Mouse (Mus musculus): ENCODE results near the gene Ttll1. TPM values are rescaled to one million over a fixed set of nuclear protein-coding genes. Genes with fewer than 3 reads are reported as not detected.

Ttll1 gene
- polyA plus RNA-seq, 1 experiment from 2014 or later, result 74.7 TPM

DNA sequence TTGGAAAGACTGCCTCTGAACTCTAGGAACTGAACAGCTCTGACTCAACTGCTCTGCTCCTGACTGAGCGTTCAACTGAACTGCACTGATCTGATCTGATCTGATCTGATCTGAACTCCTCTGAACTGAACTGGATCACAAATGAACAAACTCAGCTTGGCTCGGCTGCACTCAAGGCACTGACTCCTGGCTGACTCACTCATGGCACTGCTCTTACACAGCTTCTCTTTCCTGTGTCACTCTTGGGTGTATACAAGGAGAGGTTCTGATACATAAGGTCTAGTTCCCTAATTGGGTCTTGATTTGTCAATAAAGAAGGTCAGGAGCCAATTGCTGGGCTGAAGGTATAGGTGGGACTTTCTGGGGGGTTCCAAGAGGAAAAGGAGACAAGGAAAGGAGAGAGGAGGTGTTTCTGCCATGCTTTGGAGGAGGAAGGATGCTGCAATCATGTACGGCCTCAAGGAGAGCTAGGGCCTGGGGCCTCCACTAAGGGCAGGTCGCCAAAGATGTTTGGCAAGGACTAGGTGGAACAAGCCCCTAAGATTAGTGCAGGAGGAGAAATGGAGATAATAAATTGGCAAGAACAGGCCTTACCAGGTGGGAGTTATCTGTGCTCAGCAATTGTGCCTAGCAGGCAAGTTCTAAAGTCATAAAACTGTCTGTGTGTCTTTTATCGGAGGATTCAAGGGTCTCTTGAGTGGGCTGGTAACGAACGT is 16.7 kb downstream of the Ttll1 start:
- H3K9me3 ChIP-seq (ENCODE audit: control insufficient read depth, low read length), result no peaks in the 10 kb centered on the region
- H3K27ac ChIP-seq, result no peak overlapping the region
- no peak overlapping the region for H3K4me2 ChIP-seq (replicated peaks)
- H3K36me3 ChIP-seq (replicated peaks; ENCODE audit: control insufficient read depth, insufficient read depth), result peaks cover 98% of the 10 kb centered on the region
- 91% methylated on average over 7 of the region's 7 CpGs for WGBS
- H3K9ac ChIP-seq, result no peak overlapping the region
- H3K27me3 ChIP-seq (ENCODE audit: control insufficient read depth, insufficient read depth, low read length), result no peaks in the 10 kb centered on the region
- DNase-seq (ENCODE audit: low spot score) (no peak), ATAC-seq (ENCODE audit: low FRiP score) (no peak)
- H3K4me1 ChIP-seq (replicated peaks; ENCODE audit: control insufficient read depth, insufficient read depth, low read length), result no peaks in the 10 kb centered on the region
- H3K4me3 ChIP-seq (replicated peaks; ENCODE audit: low read length), result no peak overlapping the region

- H3K9me3 ChIP-seq (ENCODE audit: control insufficient read depth, low read length), result no peaks in the 10 kb centered on the region
- 90% methylated on average over 5 of the region's 5 CpGs for WGBS
- no peak overlapping the region for H3K4me2 ChIP-seq (replicated peaks)
- H3K9ac ChIP-seq, result no peak overlapping the region
- peaks cover 98% of the 10 kb centered on the region for H3K36me3 ChIP-seq (replicated peaks; ENCODE audit: control insufficient read depth, insufficient read depth)
- ATAC-seq (ENCODE audit: low FRiP score) (no peak), DNase-seq (ENCODE audit: low spot score) (no peak)
- no peak overlapping the region for H3K27ac ChIP-seq
- no peaks in the 10 kb centered on the region for H3K27me3 ChIP-seq (ENCODE audit: control insufficient read depth, insufficient read depth, low read length)
- H3K4me1 ChIP-seq (replicated peaks; ENCODE audit: control insufficient read depth, insufficient read depth, low read length), result no peaks in the 10 kb centered on the region
- H3K4me3 ChIP-seq (replicated peaks; ENCODE audit: low read length), result no peak overlapping the region
Observed at GRCm38 (mm10) chr15:83491891-83492290, 18.8 kb downstream of the Ttll1 start.

DNA sequence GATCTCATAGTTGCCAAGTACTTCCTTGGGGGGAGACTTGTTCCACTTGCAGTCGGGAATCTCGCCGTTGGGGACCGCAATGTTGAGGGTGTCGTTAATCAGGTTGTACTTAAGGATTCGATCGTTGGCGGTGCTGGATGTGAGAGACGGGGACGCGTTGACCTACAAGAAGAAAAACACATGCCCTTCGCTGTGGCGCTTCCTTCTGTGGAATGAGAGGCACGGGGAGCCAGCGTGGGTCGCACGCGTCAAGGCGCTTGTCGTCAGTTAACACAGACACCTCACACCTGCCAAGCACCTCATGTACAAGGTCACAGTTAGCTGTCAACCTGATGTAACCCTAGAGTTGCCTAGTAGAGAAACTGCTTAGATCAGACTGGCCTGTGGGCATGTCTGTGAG is 21.2 kb downstream of the Ttll1 start:
- no peaks in the 10 kb centered on the region for H3K27me3 ChIP-seq (ENCODE audit: control insufficient read depth, insufficient read depth, low read length)
- ATAC-seq (ENCODE audit: low FRiP score) (no peak), DNase-seq (ENCODE audit: low spot score) (no peak)
- H3K4me2 ChIP-seq (replicated peaks), result no peak overlapping the region
- no peaks in the 10 kb centered on the region for H3K4me1 ChIP-seq (replicated peaks; ENCODE audit: control insufficient read depth, insufficient read depth, low read length)
- no peak overlapping the region for H3K27ac ChIP-seq
- H3K36me3 ChIP-seq (replicated peaks; ENCODE audit: control insufficient read depth, insufficient read depth), result peaks cover 93% of the 10 kb centered on the region
- no peak overlapping the region for H3K9ac ChIP-seq
- no peaks in the 10 kb centered on the region for H3K9me3 ChIP-seq (ENCODE audit: control insufficient read depth, low read length)
- 92% methylated on average over 20 of the region's 20 CpGs for WGBS
- no peak overlapping the region for H3K4me3 ChIP-seq (replicated peaks; ENCODE audit: low read length)

GRCm38 (mm10) chr15:83487477-83488115 is 23.1 kb downstream of the Ttll1 start:
- no peaks in the 10 kb centered on the region for H3K27me3 ChIP-seq (ENCODE audit: control insufficient read depth, insufficient read depth, low read length)
- H3K9ac ChIP-seq, result no peak overlapping the region
- no peak for ATAC-seq (ENCODE audit: low FRiP score)
- H3K9me3 ChIP-seq (ENCODE audit: control insufficient read depth, low read length), result no peaks in the 10 kb centered on the region
- H3K27ac ChIP-seq, result no peak overlapping the region
- H3K36me3 ChIP-seq (replicated peaks; ENCODE audit: control insufficient read depth, insufficient read depth), result peaks cover 89% of the 10 kb centered on the region
- H3K4me3 ChIP-seq (replicated peaks; ENCODE audit: low read length), result no peak overlapping the region
- no peaks in the 10 kb centered on the region for H3K4me1 ChIP-seq (replicated peaks; ENCODE audit: control insufficient read depth, insufficient read depth, low read length)
- 70% methylated on average over 9 of the region's 9 CpGs for WGBS
- no peak overlapping the region for H3K4me2 ChIP-seq (replicated peaks)
- no peak for DNase-seq (ENCODE audit: low spot score)

DNA sequence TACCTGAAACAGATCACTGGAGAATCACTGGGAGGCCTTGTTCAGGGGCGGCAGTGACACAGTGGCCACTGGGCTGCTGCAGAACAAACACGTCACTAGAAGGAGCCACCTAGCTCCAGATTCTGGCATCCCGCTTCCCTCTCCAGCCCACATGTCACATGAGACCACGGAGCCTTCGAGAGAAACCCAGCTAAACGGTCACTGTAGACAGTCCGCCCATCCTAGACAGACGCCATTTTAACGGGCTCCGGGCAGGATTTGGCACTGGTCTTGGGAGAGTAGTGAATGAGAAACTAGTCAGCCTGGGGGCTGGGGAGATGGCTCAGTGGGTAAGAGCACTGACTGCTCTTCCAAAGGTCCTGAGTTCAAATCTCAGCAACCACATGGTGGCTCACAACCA is 26.4 kb downstream of the Ttll1 start:
- no peaks in the 10 kb centered on the region for H3K9me3 ChIP-seq (ENCODE audit: control insufficient read depth, low read length)
- no peaks in the 10 kb centered on the region for H3K4me1 ChIP-seq (replicated peaks; ENCODE audit: control insufficient read depth, insufficient read depth, low read length)
- no peak overlapping the region for H3K9ac ChIP-seq
- peaks cover 62% of the 10 kb centered on the region for H3K36me3 ChIP-seq (replicated peaks; ENCODE audit: control insufficient read depth, insufficient read depth)
- H3K4me2 ChIP-seq (replicated peaks), result no peak overlapping the region
- H3K4me3 ChIP-seq (replicated peaks; ENCODE audit: low read length), result no peak overlapping the region
- ATAC-seq (ENCODE audit: low FRiP score) (no peak), DNase-seq (ENCODE audit: low spot score) (no peak)
- WGBS, result 93% methylated on average over 10 of the region's 10 CpGs
- H3K27ac ChIP-seq, result no peak overlapping the region
- H3K27me3 ChIP-seq (ENCODE audit: control insufficient read depth, insufficient read depth, low read length), result no peaks in the 10 kb centered on the region

DNA sequence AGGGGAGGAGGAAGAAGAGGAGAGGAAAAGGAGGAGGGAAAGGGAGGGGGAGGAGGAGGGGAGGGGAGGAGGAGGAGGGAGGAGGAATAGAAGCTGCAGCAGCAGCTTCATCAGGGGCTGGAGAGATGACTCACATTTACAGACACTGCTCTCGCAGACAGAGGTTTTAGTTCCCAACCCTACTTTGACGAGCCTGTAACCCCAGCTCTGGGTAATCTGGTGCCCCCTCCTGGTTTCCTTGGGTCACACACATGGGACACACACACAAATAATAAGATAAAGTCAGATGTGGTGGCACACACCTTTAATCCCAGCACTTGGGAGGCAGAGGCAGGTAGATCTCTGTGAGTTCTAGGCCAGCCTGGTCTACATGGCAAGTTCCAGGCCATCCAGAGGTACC is 27.2 kb downstream of the Ttll1 start:
- H3K9me3 ChIP-seq (ENCODE audit: control insufficient read depth, low read length), result no peaks in the 10 kb centered on the region
- WGBS, result 46% methylated on average over 2 of the region's 2 CpGs
- DNase-seq (ENCODE audit: low spot score), result no peak

GRCm38 (mm10) chr15:83482645-83483224 is 28.0 kb downstream of the Ttll1 start:
- Histone ChIP-seq H3K9ac (no peak overlapping the region), H3K4me1 (replicated peaks; ENCODE audit: control insufficient read depth, insufficient read depth, low read length) (no peaks in the 10 kb centered on the region), H3K36me3 (replicated peaks; ENCODE audit: control insufficient read depth, insufficient read depth) (peaks cover 46% of the 10 kb centered on the region), H3K4me2 (replicated peaks) (no peak overlapping the region), H3K4me3 (replicated peaks; ENCODE audit: low read length) (no peak overlapping the region), H3K27me3 (ENCODE audit: control insufficient read depth, insufficient read depth, low read length) (no peaks in the 10 kb centered on the region), H3K9me3 (ENCODE audit: control insufficient read depth, low read length) (no peaks in the 10 kb centered on the region), H3K27ac (no peak overlapping the region)
- WGBS, result 63% methylated on average over 8 of the region's 8 CpGs
- ATAC-seq (ENCODE audit: low FRiP score) (no peak), DNase-seq (ENCODE audit: low spot score) (no peak)

More for the DNA sequence above, 27.2 kb downstream of the Ttll1 start:
- Histone ChIP-seq H3K27me3 (ENCODE audit: control insufficient read depth, insufficient read depth, low read length) (no peaks in the 10 kb centered on the region), H3K4me3 (replicated peaks; ENCODE audit: low read length) (no peak overlapping the region), H3K4me1 (replicated peaks; ENCODE audit: control insufficient read depth, insufficient read depth, low read length) (no peaks in the 10 kb centered on the region), H3K36me3 (replicated peaks; ENCODE audit: control insufficient read depth, insufficient read depth) (peaks cover 54% of the 10 kb centered on the region), H3K27ac (no peak overlapping the region), H3K4me2 (replicated peaks) (no peak overlapping the region), H3K9ac (no peak overlapping the region)
- ATAC-seq (ENCODE audit: low FRiP score), result no peak

DNA sequence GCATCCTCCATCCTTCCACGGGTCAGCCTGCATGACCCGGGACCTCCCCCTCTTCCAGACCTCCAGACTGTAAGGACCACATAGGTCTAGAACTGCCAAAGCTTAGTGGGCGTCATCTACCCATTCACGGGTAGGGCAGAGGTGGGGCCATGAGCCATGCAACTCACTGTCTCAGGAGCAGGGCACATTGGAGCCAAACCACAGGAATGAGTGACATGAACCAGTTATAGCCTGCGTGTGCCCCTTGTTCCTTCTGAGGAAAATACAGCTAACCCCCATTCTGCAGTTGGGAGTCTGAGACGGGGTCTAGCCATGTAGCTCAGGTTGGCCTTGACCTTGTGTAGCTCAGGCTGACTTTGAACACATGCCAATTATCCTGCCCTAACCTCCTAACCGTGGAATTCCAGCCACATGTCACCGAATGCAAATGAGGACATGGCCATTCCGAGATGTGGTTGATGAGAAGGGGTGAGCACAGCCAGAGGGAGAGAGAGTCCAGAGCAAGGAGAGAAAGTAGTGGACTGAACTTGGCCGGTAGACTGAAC is 29.4 kb downstream of the Ttll1 start:
- H3K4me2 ChIP-seq (replicated peaks), result no peak overlapping the region
- H3K9me3 ChIP-seq (ENCODE audit: control insufficient read depth, low read length), result no peaks in the 10 kb centered on the region
- H3K36me3 ChIP-seq (replicated peaks; ENCODE audit: control insufficient read depth, insufficient read depth), result peaks cover 32% of the 10 kb centered on the region
- no peaks in the 10 kb centered on the region for H3K4me1 ChIP-seq (replicated peaks; ENCODE audit: control insufficient read depth, insufficient read depth, low read length)
- no peak overlapping the region for H3K4me3 ChIP-seq (replicated peaks; ENCODE audit: low read length)
- DNase-seq (ENCODE audit: low spot score), result no peak
- H3K27ac ChIP-seq, result no peak overlapping the region
- WGBS, result 69% methylated on average over 10 of the region's 10 CpGs
- no peak for ATAC-seq (ENCODE audit: low FRiP score)
- no peak overlapping the region for H3K9ac ChIP-seq
- H3K27me3 ChIP-seq (ENCODE audit: control insufficient read depth, insufficient read depth, low read length), result no peaks in the 10 kb centered on the region

DNA sequence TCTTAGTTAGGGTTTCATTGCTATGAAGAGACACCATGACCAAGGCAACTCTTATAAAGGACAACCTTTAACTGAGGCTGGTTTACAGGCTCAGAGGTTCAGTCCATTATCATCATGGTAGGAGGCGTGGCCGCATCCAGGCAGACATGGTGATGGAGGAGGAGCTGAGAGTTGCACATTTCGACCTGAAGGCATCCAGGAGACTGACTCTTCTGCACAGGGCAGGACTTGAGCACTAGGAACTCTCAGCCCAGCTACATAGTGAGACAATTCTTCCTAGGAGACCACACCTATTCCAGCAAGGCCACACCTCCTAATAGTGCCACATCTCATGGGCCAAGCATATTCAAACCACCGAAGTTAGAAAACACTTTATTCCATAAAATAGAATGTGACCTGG is 30.9 kb downstream of the Ttll1 start:
- Histone ChIP-seq H3K9me3 (ENCODE audit: control insufficient read depth, low read length) (no peaks in the 10 kb centered on the region), H3K4me3 (replicated peaks; ENCODE audit: low read length) (no peak overlapping the region), H3K4me1 (replicated peaks; ENCODE audit: control insufficient read depth, insufficient read depth, low read length) (no peaks in the 10 kb centered on the region), H3K27ac (no peak overlapping the region), H3K4me2 (replicated peaks) (no peak overlapping the region), H3K9ac (no peak overlapping the region), H3K36me3 (replicated peaks; ENCODE audit: control insufficient read depth, insufficient read depth) (peaks cover 18% of the 10 kb centered on the region), H3K27me3 (ENCODE audit: control insufficient read depth, insufficient read depth, low read length) (no peaks in the 10 kb centered on the region)
- no peak for ATAC-seq (ENCODE audit: low FRiP score)
- DNase-seq (ENCODE audit: low spot score), result no peak
- WGBS, result 94% methylated on average over 4 of the region's 4 CpGs
